Mouse (Mus musculus) E14TG2a.4 (cell line): ENCODE results near the gene Efna4.

Experiments
- CTCF ChIP-seq: conservative IDR thresholded peaks from 2 replicates; pipeline ENCODE4 v1.5.1; 2014; ENCODE audit warnings: low read length
- NANOG ChIP-seq: IDR thresholded peaks from 2 replicates; pipeline ENCODE4 v1.6.1; 2014; ENCODE audit warnings: borderline replicate concordance, low read length, mixed read lengths

DNA sequence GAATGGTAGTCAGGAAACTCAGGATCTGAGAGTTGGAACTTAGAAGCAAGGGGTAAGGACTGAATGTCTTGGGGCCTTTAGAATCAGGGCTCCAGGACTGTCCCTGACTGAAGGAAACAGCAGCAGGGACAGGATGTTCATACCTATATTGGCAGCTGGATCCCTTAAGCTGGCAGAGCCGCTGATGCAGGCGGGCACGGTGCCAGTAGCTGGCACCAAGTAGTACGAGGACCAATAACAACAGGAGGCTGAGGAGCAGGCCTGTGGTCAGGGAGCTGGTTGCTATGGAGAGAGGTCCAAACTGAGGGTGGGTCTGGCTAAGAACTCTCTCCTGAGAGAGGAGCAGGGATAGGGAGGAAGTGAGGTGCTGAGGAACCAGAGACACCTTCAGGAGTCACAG, 4.0 kb upstream of the Efna4 start:
- TF ChIP-seq CTCF (no peak), NANOG (no peak)
